Mouse (Mus musculus) T-cell, adult 66 days (primary cell): Measurements from ENCODE around the gene Gm10147. TPM values are rescaled to one million over a fixed set of nuclear protein-coding genes. Genes with fewer than 3 reads are reported as not detected.

Experiments used
- total RNA-seq, 2 experiments: library from RNA; stranded (reverse); gene quantifications; 3 replicates in 1 of 2; 4 replicates in 1 of 2; pipeline ENCODE4 v1.2.4; 2023

The Gm10147 gene
- not detected for total RNA-seq

DNA sequence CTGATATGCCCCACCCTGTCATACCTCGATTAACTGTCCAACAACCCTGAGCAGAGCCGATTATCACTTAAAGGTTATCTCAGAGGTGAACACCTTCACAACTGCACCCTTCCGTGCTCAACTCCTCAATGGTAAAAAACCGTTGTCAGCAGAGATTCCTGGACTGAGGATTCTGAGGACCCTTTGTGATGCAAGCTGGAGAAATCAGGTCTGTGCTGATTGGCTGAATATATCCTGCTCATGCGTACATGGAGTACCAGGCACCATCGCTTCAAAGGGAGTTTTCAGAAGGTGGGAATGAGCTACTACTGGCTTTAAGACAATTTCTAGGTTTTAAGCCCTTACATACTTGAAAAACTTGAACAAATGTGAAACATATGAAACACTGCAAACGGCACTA lies at the start of gene Gm10147:
Gene Gm10147, minus strand, starts transcription at position 101 of the 400 bp plus-strand sequence.

